Mouse (Mus musculus): ENCODE results near the gene Med27.

- TF ChIP-seq CTCF (IDR thresholded peaks at IDR 0.05; ENCODE audit: control insufficient read depth, insufficient read depth, low read length) (no peak), POLR2A (IDR thresholded peaks at IDR 0.05; ENCODE audit: borderline replicate concordance, control insufficient read depth, low read depth, low read length) (no peak)
These were observed 119.1 kb downstream of the Med27 start for GRCm38 (mm10) chr2:29465649-29466137.
